Mouse (Mus musculus) retina, postnatal 7 days (tissue): Measurements from ENCODE around the gene Uchl3.

Experiments used
- DNase-seq: peaks from one replicate; pipeline ENCODE4 v3.0.0-alpha.2; 2012; ENCODE audit warnings: low read depth, low spot score

The Uchl3 gene

DNA sequence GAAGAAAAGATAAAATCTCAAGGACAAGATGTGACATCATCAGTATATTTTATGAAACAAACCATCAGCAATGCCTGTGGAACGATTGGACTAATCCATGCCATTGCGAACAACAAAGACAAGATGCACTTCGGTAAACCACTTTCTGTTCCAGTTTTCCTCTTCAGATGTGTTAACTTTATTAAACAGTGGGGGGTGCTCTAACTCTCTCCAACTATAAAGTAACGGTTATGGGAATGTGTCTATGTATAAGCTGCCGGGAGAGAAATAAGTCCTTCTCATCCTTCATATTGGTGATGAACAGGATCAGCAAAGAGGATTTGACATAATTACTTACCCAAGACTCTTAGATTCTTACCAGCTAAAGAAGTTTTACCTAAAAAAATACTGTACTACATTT lies 12.8 kb downstream of the Uchl3 start:
- no peak for DNase-seq

DNA sequence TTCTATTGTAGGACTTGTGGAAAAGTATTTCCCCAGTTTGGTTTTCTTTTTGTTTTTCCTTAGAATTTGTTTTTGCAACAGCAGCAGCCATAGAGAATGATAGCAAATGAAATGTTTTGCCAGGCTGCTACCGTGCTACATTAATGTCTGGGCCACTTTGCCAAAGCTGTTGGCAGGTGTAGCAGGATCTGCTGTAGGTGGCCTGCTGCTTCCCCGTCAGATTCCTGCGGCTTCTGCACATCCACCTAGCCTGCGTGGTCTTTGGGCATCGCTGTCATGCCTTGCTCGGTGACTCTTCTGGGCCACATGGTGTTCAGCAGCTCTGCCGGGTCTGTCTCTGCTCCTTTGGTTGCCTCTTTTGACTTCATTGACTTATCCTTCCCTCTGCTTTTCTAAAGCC lies 14.9 kb downstream of the Uchl3 start:
- no peak for DNase-seq

DNA sequence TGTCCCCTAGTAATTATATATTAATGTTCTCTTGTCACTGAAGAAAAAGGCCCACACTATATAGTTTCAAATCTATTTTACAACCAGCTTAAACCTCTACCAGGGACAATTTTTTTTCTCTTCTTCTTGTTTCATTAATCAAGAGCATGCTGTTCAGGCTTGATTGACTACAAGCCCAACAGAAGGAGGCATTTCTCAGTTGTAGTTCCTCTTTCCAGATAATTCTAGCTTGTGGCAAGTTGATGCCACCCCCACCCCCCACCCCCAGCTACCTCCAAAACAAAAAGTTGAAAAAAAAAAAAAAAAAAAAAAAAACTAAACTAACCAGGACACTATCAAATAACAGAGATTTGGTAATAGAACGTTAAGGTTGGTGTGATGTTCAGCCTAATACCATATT lies 18.5 kb downstream of the Uchl3 start:
- DNase-seq = no peak

DNA sequence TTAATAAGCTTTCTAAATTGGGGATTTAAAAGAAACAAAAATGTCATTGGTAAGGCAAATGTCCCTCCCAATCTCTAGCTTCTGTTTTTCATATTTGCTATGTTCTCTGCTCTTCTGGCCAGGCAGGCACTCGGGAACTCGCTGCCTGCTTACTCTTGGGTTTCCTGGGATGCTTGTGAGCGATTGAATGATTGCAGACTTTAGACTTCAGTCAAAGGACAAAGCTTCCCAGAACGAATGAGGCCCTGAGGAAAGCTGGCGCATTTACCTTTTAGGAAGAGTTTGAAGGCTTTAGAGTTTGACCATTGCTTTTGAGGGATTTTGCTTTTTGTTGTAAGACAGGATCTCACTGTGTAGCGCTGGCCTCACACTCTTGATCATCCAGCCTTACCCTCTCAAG lies 33.9 kb downstream of the Uchl3 start:
- no peak for DNase-seq

DNA sequence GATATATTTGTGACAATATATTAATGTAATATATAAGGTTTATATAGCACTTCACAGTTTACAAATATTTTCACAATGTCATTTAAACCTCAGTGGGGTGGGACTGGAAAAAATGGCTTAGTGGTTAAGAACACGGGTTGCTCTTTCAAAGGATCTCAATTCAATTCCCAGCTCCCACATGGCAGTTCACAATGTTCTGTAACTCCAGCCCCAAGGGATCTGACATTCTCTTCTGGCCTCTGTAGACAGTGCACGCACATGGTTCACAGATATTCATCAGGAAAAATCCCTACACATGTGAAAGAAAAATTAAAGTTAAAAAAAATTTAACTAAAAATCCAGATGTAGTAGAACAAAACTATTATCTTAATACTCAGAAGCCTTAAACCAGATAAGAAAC lies 34.6 kb downstream of the Uchl3 start:
- DNase-seq = no peak

DNA sequence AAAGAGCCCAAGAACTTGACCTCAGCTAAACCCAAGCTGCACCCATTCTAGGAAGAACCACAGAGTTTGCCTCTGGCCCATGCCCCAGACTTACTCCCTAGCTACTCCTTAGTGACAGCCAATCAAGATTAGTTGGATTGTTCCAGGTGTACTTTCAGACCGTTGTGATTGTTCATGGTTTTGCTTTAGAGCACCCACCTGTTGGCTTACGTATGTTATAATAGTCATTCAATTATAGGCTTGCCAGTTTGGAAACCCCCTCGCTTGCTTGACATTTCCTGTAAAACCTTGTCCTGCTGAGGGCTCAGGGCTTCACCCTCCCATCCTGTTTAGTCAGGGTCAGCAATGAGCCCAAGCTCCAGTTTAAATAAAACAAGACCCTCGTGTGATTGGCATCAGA lies 50.7 kb downstream of the Uchl3 start:
- DNase-seq = no peak

DNA sequence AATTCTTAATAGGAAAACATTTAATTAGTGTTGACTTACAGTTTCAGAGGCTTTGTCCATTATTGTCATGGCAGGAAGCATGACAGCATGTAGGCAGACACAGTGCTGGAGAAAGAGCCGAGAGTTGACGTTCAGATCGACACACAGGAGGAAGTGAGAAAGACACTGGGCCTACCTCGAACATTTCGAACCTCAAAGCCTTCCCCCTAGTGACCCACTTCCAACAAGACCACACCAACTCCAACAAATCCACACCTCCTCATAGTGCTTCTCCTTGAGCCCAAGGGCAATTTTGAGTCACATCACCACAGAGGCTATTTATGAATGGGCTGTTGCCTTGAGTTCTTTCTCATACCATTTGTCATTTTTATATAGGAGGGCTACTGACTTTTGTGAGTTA lies 53.3 kb downstream of the Uchl3 start:
- no peak for DNase-seq

DNA sequence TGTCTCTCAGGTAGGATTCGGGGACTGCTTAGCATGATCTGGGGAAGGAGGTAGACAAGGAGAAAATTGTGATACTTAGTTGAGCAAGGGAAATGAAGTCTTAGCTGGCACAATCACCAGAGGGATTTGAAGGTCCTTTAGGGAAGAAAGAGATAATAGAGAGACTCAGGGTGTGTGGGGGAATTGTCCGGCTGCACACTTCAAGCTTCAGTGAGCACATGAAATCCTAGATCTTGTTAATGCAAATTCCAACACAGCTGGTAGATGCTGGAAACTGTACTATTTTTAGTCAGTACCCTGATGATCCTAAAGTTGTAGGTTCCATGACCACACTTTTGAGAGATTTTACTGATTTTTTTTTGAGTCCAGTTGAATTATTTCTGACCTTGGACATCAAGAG lies 60.6 kb downstream of the Uchl3 start:
- no peak for DNase-seq

DNA sequence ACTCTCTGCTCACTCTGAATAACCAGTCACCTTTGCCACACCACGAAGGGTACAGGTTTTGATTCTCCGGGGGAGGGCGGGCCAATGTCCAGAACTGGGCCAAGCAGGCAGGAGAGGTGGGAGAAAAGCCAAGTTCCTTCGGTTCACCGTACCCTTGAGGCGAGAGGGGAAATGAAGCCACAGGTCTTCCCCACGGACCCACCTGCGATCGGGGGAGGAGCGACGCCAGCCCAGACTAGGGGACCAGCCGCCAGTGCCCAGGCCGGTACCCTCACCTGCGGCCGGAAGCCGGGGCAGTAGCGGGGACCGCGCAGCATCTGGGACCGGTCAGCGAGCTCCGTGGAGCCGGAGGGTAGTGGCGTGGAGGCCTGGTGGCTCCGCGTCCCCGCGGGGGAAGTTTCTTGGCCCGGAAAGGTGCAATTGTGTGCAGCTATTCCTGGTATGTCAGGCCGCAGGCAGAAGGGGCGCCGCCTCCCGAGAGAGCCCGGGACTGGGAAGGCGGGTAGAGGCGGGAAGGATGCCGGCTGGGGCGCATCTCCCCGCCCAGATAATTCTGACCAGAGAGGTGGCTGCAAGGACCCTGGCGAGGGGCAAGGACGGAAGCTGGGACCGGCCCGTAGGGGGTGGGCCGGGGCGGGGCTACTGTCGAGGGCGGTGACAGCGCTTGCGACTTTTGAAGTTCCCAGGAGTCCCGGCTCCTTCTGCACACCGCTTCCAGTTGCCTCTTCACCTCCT lies 75.6 kb downstream of the Uchl3 start, which contains the start of the genes Gm9922 and Lmo7:
Gm9922 (minus strand) TSS at position 578 of the 735 bp plus-strand sequence.
Lmo7 (plus strand) TSS at position 721 of the 735 bp plus-strand sequence.
- peak; percentile 3 for DNase-seq

DNA sequence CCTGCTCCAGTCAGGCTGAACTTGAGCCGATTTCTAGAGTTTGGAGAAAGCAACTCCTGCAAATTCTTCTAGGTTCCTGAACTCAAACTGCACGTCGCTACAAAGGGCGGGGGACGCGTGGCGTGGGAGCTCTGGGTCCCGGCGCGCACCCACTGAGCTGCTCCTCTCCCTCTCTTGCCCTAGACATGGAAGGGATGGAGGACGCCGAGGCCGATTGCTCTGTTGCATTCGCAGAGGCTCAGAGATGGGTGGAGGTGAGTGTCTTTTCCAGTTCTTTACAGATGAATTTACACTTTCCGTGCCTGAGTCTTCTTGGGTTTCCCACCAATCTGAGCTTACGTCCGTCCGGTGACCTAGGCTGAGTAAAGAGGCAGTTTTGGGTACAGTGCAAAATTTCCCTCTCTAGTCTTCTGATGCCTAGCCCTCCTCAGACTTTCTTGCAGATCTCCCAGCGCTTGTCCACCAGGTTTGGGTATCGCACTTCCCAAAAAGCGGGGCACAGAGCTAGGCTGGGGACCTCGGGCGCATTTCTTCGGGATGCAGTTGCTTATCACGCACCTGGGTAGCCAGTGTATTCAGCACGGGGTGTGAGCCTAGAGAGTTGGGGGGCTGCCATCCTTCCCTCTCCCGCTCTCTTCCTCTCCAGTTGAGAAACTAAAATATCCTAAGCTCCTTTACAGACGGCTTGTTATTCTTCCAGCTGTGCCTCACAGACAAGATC lies 76.4 kb downstream of the Uchl3 start:
- DNase-seq = no peak

DNA sequence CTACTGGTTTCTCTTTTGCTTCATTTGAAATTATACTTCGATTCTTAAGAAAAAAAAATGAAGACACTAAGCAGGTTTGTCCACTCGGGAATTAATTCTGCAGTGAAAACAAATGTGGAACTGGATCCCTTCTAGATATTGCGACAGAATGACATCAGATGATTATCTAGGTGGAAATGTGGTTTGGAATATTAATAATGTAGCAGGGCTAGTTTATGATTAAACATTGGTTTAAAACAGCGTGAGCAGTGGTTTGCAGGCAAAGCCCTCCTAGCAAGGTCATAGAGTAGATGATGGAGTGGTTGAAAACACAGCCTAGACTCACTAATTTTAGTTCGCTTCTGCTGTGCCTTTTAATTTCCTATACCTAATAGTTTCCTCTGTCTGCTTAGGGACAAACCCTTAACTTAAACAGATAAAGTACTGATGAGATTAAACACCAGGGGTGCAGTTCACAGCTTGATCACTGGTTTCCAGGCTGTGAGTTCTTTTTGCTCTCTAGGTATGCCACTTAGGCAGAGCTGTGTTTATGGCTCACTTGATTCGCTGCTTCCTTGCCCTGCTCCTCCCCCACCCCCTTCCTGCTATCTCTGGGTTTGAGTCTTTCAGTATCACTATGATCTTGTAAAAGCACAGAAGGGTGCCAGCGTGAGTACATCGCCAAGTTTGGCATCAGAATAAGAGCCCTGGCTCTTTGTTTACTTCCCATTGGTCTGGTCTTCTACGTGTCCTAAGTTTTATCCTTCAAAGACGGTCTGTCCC lies 80.0 kb downstream of the Uchl3 start:
- DNase-seq = no peak

DNA sequence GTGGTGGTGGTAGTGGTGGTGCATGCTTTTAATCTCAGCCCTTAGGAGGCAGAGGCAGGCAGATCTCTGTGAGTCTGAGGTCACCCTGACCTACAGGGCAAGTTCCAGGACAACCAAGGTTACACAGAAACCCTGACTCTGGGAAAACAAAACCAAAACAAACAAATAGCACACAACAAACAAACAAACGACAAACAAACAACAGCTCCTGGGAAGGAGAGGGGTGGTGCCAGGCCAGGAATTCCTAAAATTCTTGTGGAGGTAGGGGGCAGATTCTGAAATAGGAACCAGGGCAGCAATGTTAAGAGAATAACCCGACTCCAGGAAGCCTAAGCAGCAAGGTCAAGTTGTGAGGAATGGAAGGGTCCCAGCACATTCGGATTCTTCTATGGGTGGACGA lies 83.7 kb downstream of the Uchl3 start:
- no peak for DNase-seq
